Mouse (Mus musculus) olfactory bulb, adult 2 months (tissue): ENCODE measurements around the gene Ttc21a.

ENCODE experiments used
- CTCF ChIP-seq: fragments of 200-500 bp; IDR thresholded peaks from 2 replicates; pipeline ENCODE4 v1.5.1; 2012; ENCODE audit warnings: low read depth, mild to moderate bottlenecking, low read length, moderate library complexity; ENCODE audit not compliant: insufficient read depth
- POLR2A ChIP-seq: fragments of 200-500 bp; IDR thresholded peaks from 2 replicates; pipeline ENCODE4 v1.6.1; 2012; ENCODE audit warnings: mild to moderate bottlenecking, low read depth, low read length, moderate library complexity; ENCODE audit not compliant: insufficient read depth

- TF ChIP-seq CTCF = no peak
- TF ChIP-seq POLR2A = no peak
These were observed 55.9 kb downstream of the Ttc21a start for GRCm38 (mm10) chr9:119993092-119993844.
